Mouse (Mus musculus) intestine, embryonic 16.5 days (tissue): ENCODE results near the gene Chrnd. TPM values are rescaled to one million over a fixed set of nuclear protein-coding genes. Genes with fewer than 3 reads are reported as not detected.

ENCODE experiments used
- ATAC-seq: fragments of 200-750 bp; cut with Nextera tagmentation; 2 replicates; pipeline ENCODE4 v1.8.0; 2017; ENCODE audit warnings: moderate TSS enrichment, moderate library complexity
- H3K27ac ChIP-seq: fragments of 300-500 bp; sonication (generic); 2 replicates; pipeline ENCODE4 v1.5.1; 2014; ENCODE audit warnings: mild to moderate bottlenecking, low read length
- H3K27me3 ChIP-seq: fragments of 300-500 bp; sonication (generic); replicated peaks from 2 replicates; pipeline ENCODE4 v1.6.1; 2014; ENCODE audit warnings: low read length, control low read depth, mixed read lengths; ENCODE audit not compliant: control insufficient read depth, insufficient read depth
- H3K36me3 ChIP-seq: fragments of 300-500 bp; sonication (generic); 2 replicates; pipeline ENCODE4 v1.6.1; 2014; ENCODE audit warnings: low read length, control low read depth; ENCODE audit not compliant: control insufficient read depth, insufficient read depth
- H3K4me1 ChIP-seq: fragments of 300-500 bp; sonication (generic); 2 replicates; pipeline ENCODE4 v1.6.1; 2014; ENCODE audit warnings: low read length, control low read depth, mixed read lengths; ENCODE audit not compliant: control insufficient read depth, insufficient read depth
- H3K4me2 ChIP-seq: fragments of 300-500 bp; sonication (generic); 2 replicates; pipeline ENCODE4 v1.6.1; 2014; ENCODE audit warnings: low read depth, low read length, control low read depth
- H3K4me3 ChIP-seq: fragments of 300-500 bp; sonication (generic); 2 replicates; pipeline ENCODE4 v1.5.1; 2014; ENCODE audit warnings: mild to moderate bottlenecking, low read length
- H3K9ac ChIP-seq: fragments of 300-500 bp; sonication (generic); 2 replicates; pipeline ENCODE4 v1.6.1; 2014; ENCODE audit warnings: low read depth, low read length
- H3K9me3 ChIP-seq: fragments of 300-500 bp; sonication (generic); 2 replicates; pipeline ENCODE4 v1.6.1; 2016; ENCODE audit warnings: low read length, control low read depth; ENCODE audit not compliant: control insufficient read depth
- WGBS: fragments of 180-500 bp; shearing (Covaris S2); extraction: QIAGEN DNeasy Blood & Tissue Kit; methylation state at CpG from one replicate; pipeline ENCODE4 v1.1.7; 2014; 5-methylcytosine and 5-hydroxymethylcytosine counted together
- polyA plus RNA-seq: library from polyadenylated mRNA; unstranded; fragments of >200 nt; fragmentation: Nextera tagmentation; extraction: Ambion mirVana; gene quantifications from 2 replicates; pipeline ENCODE4 v1.2.1, GENCODE M21; 2015

The Chrnd gene
- polyA plus RNA-seq, 1 experiment from 2014 or later = not detected

- WGBS = 50% methylated on average over 5 of the region's 5 CpGs
Observed at GRCm38 (mm10) chr1:87180896-87181295, 9.5 kb upstream of the Chrnd start.

GRCm38 (mm10) chr1:87183013-87183412, 7.4 kb upstream of the Chrnd start, which contains the start of gene Prss56:
Gene Prss56, plus strand, starts transcription at chr1:87183313.
- Histone ChIP-seq H3K9me3 (no peaks in the 10 kb centered on the region), H3K9ac (no peak within 1 kb of the TSS), H3K4me1 (peaks cover 15% of the 10 kb centered on the region; the same call in 1 of the 2 replicates), H3K4me2 (no peak within 1 kb of the TSS), H3K36me3 (no peaks in the 10 kb centered on the region), H3K4me3 (no peak within 1 kb of the TSS), H3K27ac (no peak within 1 kb of the TSS), H3K27me3 (peaks cover 43% of the 10 kb centered on the region)
- ATAC-seq = no peak
- WGBS = 44% methylated on average over 9 of the region's 9 CpGs

More at GRCm38 (mm10) chr1:87180896-87181295, 9.5 kb upstream of the Chrnd start:
- Histone ChIP-seq H3K9me3 (no peaks in the 10 kb centered on the region), H3K36me3 (no peaks in the 10 kb centered on the region), H3K4me2 (no peak overlapping the region), H3K9ac (no peak overlapping the region), H3K4me3 (no peak overlapping the region), H3K27ac (no peak overlapping the region), H3K27me3 (peaks cover 33% of the 10 kb centered on the region), H3K4me1 (peaks cover 11% of the 10 kb centered on the region; the same call in 1 of the 2 replicates)
- no peak for ATAC-seq

- no peak overlapping the region for H3K27ac ChIP-seq
- no peak overlapping the region for H3K9ac ChIP-seq
- peaks cover 15% of the 10 kb centered on the region; the same call in 1 of the 2 replicates for H3K4me1 ChIP-seq
- no peaks in the 10 kb centered on the region for H3K36me3 ChIP-seq
- no peaks in the 10 kb centered on the region for H3K9me3 ChIP-seq
- 31% methylated on average over 15 of the region's 15 CpGs for WGBS
- peak; percentile 7; the same call in 1 of the 2 replicates for ATAC-seq
- H3K4me2 ChIP-seq = 0 out of 2 replicates have a peak overlapping the region, but pooled peaks have one; percentile 9
- H3K27me3 ChIP-seq = peaks cover 46% of the 10 kb centered on the region
- no peak overlapping the region for H3K4me3 ChIP-seq
Observed at GRCm38 (mm10) chr1:87183998-87184750, 6.2 kb upstream of the Chrnd start.

DNA sequence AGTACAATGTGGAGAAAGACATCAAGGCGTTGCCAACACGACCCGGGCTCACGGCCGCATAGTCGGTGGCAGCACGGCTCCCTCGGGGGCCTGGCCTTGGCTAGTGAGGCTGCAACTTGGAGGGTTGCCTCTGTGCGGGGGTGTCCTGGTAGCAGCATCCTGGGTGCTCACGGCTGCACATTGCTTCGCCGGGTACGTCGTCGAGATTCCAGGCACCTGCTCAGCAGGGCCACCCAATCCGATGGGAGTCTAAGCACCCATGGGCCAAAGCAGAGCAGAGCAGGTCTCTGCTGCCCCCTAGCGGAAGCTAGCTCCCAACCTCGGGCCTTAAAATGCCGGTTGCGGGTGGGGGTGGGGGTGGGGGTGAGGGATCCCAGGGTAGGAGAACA, 5.7 kb upstream of the Chrnd start:
- ATAC-seq = peak; percentile 61
- 14% methylated on average over 20 of the region's 20 CpGs for WGBS
- H3K4me2 ChIP-seq = peak overlapping the region; percentile 9; the same call in 1 of the 2 replicates

GRCm38 (mm10) chr1:87185526-87185925, 4.9 kb upstream of the Chrnd start:
- Histone ChIP-seq H3K27ac (no peak overlapping the region), H3K4me1 (peaks cover 15% of the 10 kb centered on the region; the same call in 1 of the 2 replicates), H3K4me3 (no peak overlapping the region), H3K36me3 (no peaks in the 10 kb centered on the region), H3K27me3 (peaks cover 46% of the 10 kb centered on the region), H3K9ac (no peak overlapping the region), H3K9me3 (no peaks in the 10 kb centered on the region), H3K4me2 (no peak overlapping the region)
- WGBS = 17% methylated on average over 13 of the region's 13 CpGs
- 0 out of 2 replicates have a peak, but pooled peaks have one; percentile 6 for ATAC-seq

More for the DNA sequence above, 5.7 kb upstream of the Chrnd start:
- peaks cover 15% of the 10 kb centered on the region; the same call in 1 of the 2 replicates for H3K4me1 ChIP-seq
- H3K27ac ChIP-seq = no peak overlapping the region
- H3K4me3 ChIP-seq = no peak overlapping the region
- no peaks in the 10 kb centered on the region for H3K9me3 ChIP-seq
- peaks cover 48% of the 10 kb centered on the region for H3K27me3 ChIP-seq
- H3K36me3 ChIP-seq = no peaks in the 10 kb centered on the region
- no peak overlapping the region for H3K9ac ChIP-seq

DNA sequence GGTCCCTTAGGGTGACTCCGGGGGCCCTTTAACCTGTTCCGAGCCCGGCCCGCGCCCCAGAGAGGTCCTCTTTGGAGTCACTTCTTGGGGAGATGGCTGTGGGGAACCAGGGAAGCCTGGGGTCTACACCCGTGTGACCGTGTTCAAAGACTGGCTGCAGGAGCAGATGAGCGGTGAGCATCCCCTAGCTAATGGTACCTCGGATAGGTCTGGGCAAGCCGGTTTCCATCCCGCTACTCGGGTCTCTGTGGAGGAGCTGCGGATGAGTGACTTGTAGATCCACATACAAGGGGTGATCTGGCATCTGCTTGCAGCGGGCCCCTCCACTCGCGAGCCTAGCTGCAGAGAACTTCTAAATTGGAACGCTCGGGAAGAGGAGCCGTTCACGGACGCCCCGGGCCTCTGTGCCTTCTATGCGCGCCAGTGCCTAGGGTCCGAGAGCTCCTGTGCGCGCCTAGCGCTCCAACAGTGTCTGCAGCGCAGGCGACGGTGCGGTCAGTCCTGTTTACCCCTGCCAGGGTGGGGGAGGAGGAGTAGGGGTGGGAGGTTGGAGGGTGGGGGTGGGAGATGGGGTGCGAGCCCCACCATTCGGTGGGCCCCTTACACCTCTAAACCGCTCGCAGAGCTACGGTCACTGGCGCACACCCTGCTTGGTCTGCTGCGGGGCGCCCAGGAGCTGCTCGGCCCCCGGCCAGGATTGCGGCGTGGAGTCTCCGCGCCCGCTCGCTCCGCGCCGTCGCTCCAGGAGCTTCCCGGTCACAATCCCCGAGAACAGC, 4.0 kb upstream of the Chrnd start:
- peak; percentile 57 for ATAC-seq
- Histone ChIP-seq H3K4me3 (peak overlapping the region; percentile 63), H3K27me3 (peaks cover 44% of the 10 kb centered on the region), H3K9me3 (no peaks in the 10 kb centered on the region), H3K4me1 (peaks cover 15% of the 10 kb centered on the region; the same call in 1 of the 2 replicates), H3K4me2 (peak overlapping the region; percentile 95), H3K9ac (peak overlapping the region; percentile 69), H3K27ac (no peak overlapping the region), H3K36me3 (no peaks in the 10 kb centered on the region)
- 1% methylated on average over 54 of the region's 54 CpGs for WGBS

GRCm38 (mm10) chr1:87187037-87187355, 3.4 kb upstream of the Chrnd start:
- peaks cover 44% of the 10 kb centered on the region for H3K27me3 ChIP-seq
- peak overlapping the region; percentile 63 for H3K4me3 ChIP-seq
- no peak overlapping the region for H3K27ac ChIP-seq
- peak overlapping the region; percentile 69 for H3K9ac ChIP-seq
- peak; percentile 36 for ATAC-seq
- H3K4me1 ChIP-seq = peaks cover 15% of the 10 kb centered on the region; the same call in 1 of the 2 replicates
- H3K36me3 ChIP-seq = no peaks in the 10 kb centered on the region
- WGBS = 0% methylated on average over 15 of the region's 15 CpGs
- H3K9me3 ChIP-seq = no peaks in the 10 kb centered on the region
- peak overlapping the region; percentile 95 for H3K4me2 ChIP-seq

- H3K9me3 ChIP-seq = no peaks in the 10 kb centered on the region
- H3K9ac ChIP-seq = no peak overlapping the region
- WGBS = 75% methylated on average over 9 of the region's 9 CpGs
- no peaks in the 10 kb centered on the region for H3K4me1 ChIP-seq
- H3K27me3 ChIP-seq = no peaks in the 10 kb centered on the region
- no peak for ATAC-seq
- no peak overlapping the region for H3K4me3 ChIP-seq
- no peak overlapping the region for H3K4me2 ChIP-seq
- H3K36me3 ChIP-seq = no peaks in the 10 kb centered on the region
- H3K27ac ChIP-seq = no peak overlapping the region
Observed at GRCm38 (mm10) chr1:87197296-87197695, 6.9 kb downstream of the Chrnd start.
